Comparison of ENCODE assay signal across 35 mouse cellular contexts in genomic region chr2:78094921-78095320, GRCm38 (mm10).
"Had no signal": no experiment of that assay in that cellular context is flagged by ENCODE, and none has a peak within 500 bp of the region (broad histone marks: within the 10 kb centered on the region; RNA-seq: fewer than 3 reads in every experiment).

No protein-coding gene starts in this region.

- H3K36me3 ChIP-seq: heart, embryonic 12.5 days; heart, embryonic 13.5 days; heart, embryonic 15.5 days; hindbrain, embryonic 10.5 days; hindbrain, embryonic 12.5 days; hindbrain, embryonic 13.5 days; hindbrain, embryonic 15.5 days; intestine, embryonic 15.5 days; kidney, embryonic 15.5 days had no signal

- H3K9me3 ChIP-seq: heart, embryonic 12.5 days; heart, embryonic 13.5 days; heart, embryonic 15.5 days; hindbrain, embryonic 10.5 days; hindbrain, embryonic 12.5 days; hindbrain, embryonic 13.5 days; hindbrain, embryonic 15.5 days; intestine, embryonic 15.5 days; kidney, embryonic 15.5 days had no signal

- H3K4me2 ChIP-seq: heart, embryonic 11.5 days; heart, embryonic 12.5 days; heart, embryonic 13.5 days; heart, embryonic 15.5 days; hindbrain, embryonic 12.5 days; hindbrain, embryonic 13.5 days; hindbrain, embryonic 14.5 days; hindbrain, embryonic 15.5 days; intestine, embryonic 15.5 days; kidney, embryonic 15.5 days had no signal

- H3K4me1 ChIP-seq: heart, embryonic 12.5 days; heart, embryonic 13.5 days; heart, embryonic 15.5 days; hindbrain, embryonic 12.5 days; hindbrain, embryonic 13.5 days; hindbrain, embryonic 15.5 days; intestine, embryonic 15.5 days; kidney, embryonic 15.5 days had no signal

- H3K27ac ChIP-seq: heart, embryonic 13.5 days; heart, embryonic 15.5 days; hindbrain, embryonic 10.5 days; hindbrain, embryonic 12.5 days; hindbrain, embryonic 13.5 days; hindbrain, embryonic 14.5 days; hindbrain, embryonic 15.5 days; hindbrain, postnatal 0 days; intestine, embryonic 15.5 days; kidney, embryonic 15.5 days; kidney, postnatal 0 days; layer of hippocampus, adult 2 months; left cerebral cortex, adult 2 months had no signal

- DNase-seq: heart, postnatal 10 days; heart, postnatal 14 days; heart, postnatal 36 days; heart, postnatal 4 days; kidney, adult 11 months; kidney, adult 18-20 months; kidney, adult 2 months; kidney, adult 8-10 months; kidney, adult 9 months; kidney, postnatal 10 days; kidney, postnatal 14 days; kidney, postnatal 25 days; kidney, postnatal 36 days; kidney, postnatal 4 days; layer of hippocampus, adult 9-11 months; layer of hippocampus, postnatal 36 days had no signal

- H3K4me3 ChIP-seq: heart, embryonic 12.5 days; heart, embryonic 13.5 days; heart, embryonic 15.5 days; hindbrain, embryonic 10.5 days; hindbrain, embryonic 12.5 days; hindbrain, embryonic 13.5 days; hindbrain, embryonic 15.5 days; intestine, embryonic 15.5 days; kidney, embryonic 15.5 days; layer of hippocampus, adult 2 months; left cerebral cortex, adult 2 months had no signal

- H3K27me3 ChIP-seq: heart, embryonic 12.5 days; heart, embryonic 13.5 days; heart, embryonic 15.5 days; hindbrain, embryonic 12.5 days; hindbrain, embryonic 13.5 days; hindbrain, embryonic 15.5 days; intestine, embryonic 15.5 days; kidney, embryonic 15.5 days had no signal

- H3K9ac ChIP-seq: heart, embryonic 12.5 days; heart, embryonic 13.5 days; heart, embryonic 15.5 days; hindbrain, embryonic 12.5 days; hindbrain, embryonic 13.5 days; hindbrain, embryonic 14.5 days; hindbrain, embryonic 15.5 days; intestine, embryonic 15.5 days; kidney, embryonic 15.5 days had no signal

- ATAC-seq: hindbrain, embryonic 16.5 days; hindbrain, postnatal 0 days; inflammation-experienced regulatory T-cells, adult 6 months; intestine, embryonic 15.5 days; intestine, embryonic 16.5 days; intestine, postnatal 0 days had no signal
